Mouse (Mus musculus) neural tube, embryonic 13.5 days (tissue): ENCODE data around the gene Chil4. TPM values are rescaled to one million over a fixed set of nuclear protein-coding genes. Genes with fewer than 3 reads are reported as not detected.
"Not testable (repeated sequence)": the region's sequence is repeated elsewhere in the genome, so short reads cannot be mapped to it uniquely, and the experiment has no call there.

Experiments used
- ATAC-seq: fragments of 200-750 bp; cut with Nextera tagmentation; 2 replicates; pipeline ENCODE4 v1.8.0; 2017; ENCODE audit warnings: low read depth, mild to moderate bottlenecking, moderate TSS enrichment, moderate library complexity
- H3K27ac ChIP-seq: fragments of 300-500 bp; sonication (generic); replicated peaks from 2 replicates; pipeline ENCODE4 v1.5.1; 2015; ENCODE audit warnings: moderate library complexity, mild to moderate bottlenecking, inconsistent platforms
- H3K27me3 ChIP-seq: fragments of 300-500 bp; sonication (generic); 2 replicates; pipeline ENCODE4 v1.6.1; 2015; ENCODE audit warnings: mild to moderate bottlenecking, inconsistent platforms
- H3K36me3 ChIP-seq: fragments of 300-500 bp; sonication (generic); 2 replicates; pipeline ENCODE4 v1.6.1; 2015; ENCODE audit warnings: mild to moderate bottlenecking, inconsistent platforms
- H3K4me1 ChIP-seq: fragments of 300-500 bp; sonication (generic); replicated peaks from 2 replicates; pipeline ENCODE4 v1.6.1; 2015; ENCODE audit warnings: inconsistent platforms
- H3K4me2 ChIP-seq: fragments of 300-500 bp; sonication (generic); 2 replicates; pipeline ENCODE4 v1.6.1; 2015; ENCODE audit warnings: inconsistent platforms, mild to moderate bottlenecking, moderate library complexity
- H3K4me3 ChIP-seq: fragments of 300-500 bp; sonication (generic); 2 replicates; pipeline ENCODE4 v1.5.1; 2015; ENCODE audit warnings: mild to moderate bottlenecking, inconsistent platforms
- H3K9ac ChIP-seq: fragments of 300-500 bp; sonication (generic); 2 replicates; pipeline ENCODE4 v1.6.1; 2015; ENCODE audit warnings: moderate library complexity, mild to moderate bottlenecking, inconsistent platforms
- H3K9me3 ChIP-seq: fragments of 300-500 bp; sonication (generic); 2 replicates; pipeline ENCODE4 v1.6.1; 2016; ENCODE audit warnings: inconsistent platforms
- WGBS: fragments of 180-500 bp; shearing (Covaris S2); methylation state at CpG from one replicate; pipeline ENCODE4 v1.1.7; 2015; 5-methylcytosine and 5-hydroxymethylcytosine counted together
- polyA plus RNA-seq: library from polyadenylated mRNA; unstranded; fragments of >200 nt; fragmentation: Nextera tagmentation; extraction: Ambion mirVana; gene quantifications from 2 replicates; pipeline ENCODE4 v1.2.1, GENCODE M21; 2015

Gene Chil4
- polyA plus RNA-seq, result not detected in 2 replicates

- 93% methylated on average over 2 of the region's 2 CpGs for WGBS
- no peak for ATAC-seq
- Histone ChIP-seq H3K4me3 (no peak within 1 kb of the TSS), H3K27ac (no peak within 1 kb of the TSS), H3K36me3 (no peaks in the 10 kb centered on the region), H3K27me3 (no peaks in the 10 kb centered on the region), H3K4me2 (no peak within 1 kb of the TSS), H3K9ac (no peak within 1 kb of the TSS), H3K9me3 (peaks cover 3% of the 10 kb centered on the region; the same call in 1 of the 2 replicates), H3K4me1 (no peaks in the 10 kb centered on the region)
These were observed at the start of gene Chil4 for GRCm38 (mm10) chr3:106219407-106219806. Gene Chil4, minus strand, starts transcription at chr3:106219507.

- Histone ChIP-seq H3K4me2 (no peak overlapping the region), H3K36me3 (no peaks in the 10 kb centered on the region), H3K27ac (no peak overlapping the region), H3K27me3 (no peaks in the 10 kb centered on the region), H3K9me3 (peaks cover 5% of the 10 kb centered on the region; the same call in 1 of the 2 replicates), H3K4me3 (no peak overlapping the region), H3K4me1 (no peaks in the 10 kb centered on the region), H3K9ac (no peak overlapping the region)
- 83% methylated on average over 2 of the region's 2 CpGs for WGBS
- ATAC-seq, result no peak
These were observed 46.5 kb upstream of the Chil4 start for GRCm38 (mm10) chr3:106265854-106266253.

GRCm38 (mm10) chr3:106264854-106265253 lies 45.5 kb upstream of the Chil4 start:
- H3K4me3 ChIP-seq, result no peak overlapping the region
- no peak overlapping the region for H3K27ac ChIP-seq
- H3K4me2 ChIP-seq, result no peak overlapping the region
- H3K36me3 ChIP-seq, result no peaks in the 10 kb centered on the region
- ATAC-seq, result no peak
- no peaks in the 10 kb centered on the region for H3K4me1 ChIP-seq
- peaks cover 5% of the 10 kb centered on the region; the same call in 1 of the 2 replicates for H3K9me3 ChIP-seq
- H3K9ac ChIP-seq, result no peak overlapping the region
- no peaks in the 10 kb centered on the region for H3K27me3 ChIP-seq

DNA sequence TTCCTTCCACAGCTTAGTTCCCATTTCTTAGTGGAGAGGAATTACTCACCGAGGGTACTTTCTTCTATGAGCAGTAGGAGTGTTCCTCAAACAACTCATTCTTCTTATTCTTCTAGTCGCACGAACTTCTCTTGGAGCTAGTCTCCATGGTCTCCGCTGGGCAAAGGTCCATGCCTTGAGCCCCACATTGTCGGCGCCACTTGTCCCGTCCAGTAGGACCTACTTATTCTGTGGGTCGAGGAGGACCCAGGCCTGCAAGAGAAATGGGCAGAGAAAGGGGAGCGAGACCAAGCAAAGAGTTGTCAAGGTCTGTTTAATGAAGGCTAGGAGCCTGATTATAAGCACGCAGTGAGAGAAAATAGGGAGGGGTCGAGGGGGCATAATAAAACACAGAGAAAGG lies 37.8 kb upstream of the Chil4 start:
- H3K4me2 ChIP-seq, H3K4me1 ChIP-seq, H3K9ac ChIP-seq, H3K4me3 ChIP-seq, H3K36me3 ChIP-seq, H3K27ac ChIP-seq, H3K27me3 ChIP-seq, ATAC-seq: not testable (repeated sequence)
- H3K9me3 ChIP-seq, result peaks cover 42% of the 10 kb centered on the region
- 89% methylated on average over 11 of the region's 11 CpGs for WGBS

DNA sequence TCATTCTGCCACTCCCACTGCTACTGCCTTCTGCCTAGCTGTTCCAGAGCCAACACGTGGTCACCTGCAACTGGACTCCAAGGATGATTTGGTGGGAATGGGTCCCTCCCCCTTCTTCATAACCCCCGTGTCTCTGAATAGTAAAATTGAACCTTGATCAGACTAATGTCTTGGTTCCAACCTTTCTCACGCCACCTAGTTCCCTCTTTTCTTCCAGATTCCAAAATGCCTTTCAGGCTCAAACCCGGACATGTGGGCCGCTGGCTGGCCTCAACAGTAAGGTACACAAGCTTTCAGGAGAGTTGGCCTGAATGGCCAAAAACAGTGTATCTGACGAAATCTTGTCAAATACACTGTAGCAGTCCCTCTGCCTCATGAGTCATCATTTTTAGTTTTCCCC lies 33.4 kb upstream of the Chil4 start:
- Histone ChIP-seq H3K27ac (no peak overlapping the region), H3K4me3 (no peak overlapping the region), H3K27me3 (no peaks in the 10 kb centered on the region), H3K36me3 (no peaks in the 10 kb centered on the region), H3K4me1 (no peaks in the 10 kb centered on the region), H3K4me2 (no peak overlapping the region), H3K9me3 (peaks cover 49% of the 10 kb centered on the region), H3K9ac (no peak overlapping the region)
- no peak for ATAC-seq
- 86% methylated on average over 6 of the region's 6 CpGs for WGBS

DNA sequence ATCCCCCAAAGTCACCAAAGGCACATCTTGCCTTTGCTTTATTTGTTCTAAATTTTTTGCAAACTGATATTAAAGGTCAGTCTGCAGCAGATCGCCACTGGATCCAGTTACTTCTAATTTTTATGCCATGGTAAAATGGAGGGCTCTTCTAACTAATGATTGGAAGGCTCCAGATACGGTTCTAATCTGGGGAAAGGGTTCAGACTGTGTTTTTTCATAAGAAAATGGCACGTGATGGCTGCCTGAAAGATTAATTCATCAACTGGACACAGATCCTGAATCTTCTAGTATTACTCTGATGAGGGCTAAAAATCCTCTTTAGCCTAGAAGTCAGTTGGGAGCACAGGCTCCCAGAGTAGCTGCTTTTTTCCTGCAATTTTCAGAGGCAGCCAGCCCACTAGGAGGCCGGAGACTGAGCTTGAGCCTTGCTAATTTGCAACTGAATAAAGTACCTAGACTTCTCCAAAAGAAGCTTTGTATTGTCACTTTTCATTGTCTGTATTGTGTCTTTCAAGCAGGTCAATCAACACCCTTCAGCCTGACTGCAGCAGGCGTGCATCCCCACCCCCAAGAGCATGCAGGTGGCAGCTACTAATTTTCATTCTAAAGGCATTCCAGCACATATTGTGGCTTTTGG lies 31.6 kb upstream of the Chil4 start:
- H3K4me2 ChIP-seq, H3K36me3 ChIP-seq, H3K4me3 ChIP-seq, ATAC-seq, H3K27ac ChIP-seq, H3K9ac ChIP-seq, H3K27me3 ChIP-seq, H3K4me1 ChIP-seq: not testable (repeated sequence)
- 51% methylated on average over 5 of the region's 5 CpGs for WGBS
- peaks cover 40% of the 10 kb centered on the region for H3K9me3 ChIP-seq

DNA sequence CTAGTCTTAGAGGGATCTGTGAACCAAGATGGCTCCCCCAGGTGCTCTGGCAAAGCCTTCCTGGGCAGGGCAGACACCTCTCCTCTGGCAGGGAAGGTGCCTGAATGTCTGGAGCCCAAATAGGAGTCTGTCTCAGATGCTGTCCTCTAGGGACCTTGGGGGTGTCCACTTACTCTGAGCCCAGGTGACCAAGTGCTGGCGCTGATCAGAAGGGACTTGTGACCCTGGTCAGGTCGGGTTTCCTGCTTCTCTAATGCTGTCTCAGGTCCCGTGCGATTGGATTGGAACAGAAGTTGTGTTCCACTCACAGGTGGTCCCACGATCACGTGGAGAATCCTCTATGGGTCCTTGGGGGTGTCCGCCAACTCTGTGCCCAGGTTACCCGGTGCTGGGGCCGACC lies 28.1 kb upstream of the Chil4 start:
- not testable (repeated sequence) for H3K9ac ChIP-seq, H3K4me3 ChIP-seq, H3K27me3 ChIP-seq, H3K4me1 ChIP-seq, H3K4me2 ChIP-seq, H3K27ac ChIP-seq, H3K36me3 ChIP-seq, ATAC-seq
- peaks cover 23% of the 10 kb centered on the region for H3K9me3 ChIP-seq
- 86% methylated on average over 9 of the region's 9 CpGs for WGBS

DNA sequence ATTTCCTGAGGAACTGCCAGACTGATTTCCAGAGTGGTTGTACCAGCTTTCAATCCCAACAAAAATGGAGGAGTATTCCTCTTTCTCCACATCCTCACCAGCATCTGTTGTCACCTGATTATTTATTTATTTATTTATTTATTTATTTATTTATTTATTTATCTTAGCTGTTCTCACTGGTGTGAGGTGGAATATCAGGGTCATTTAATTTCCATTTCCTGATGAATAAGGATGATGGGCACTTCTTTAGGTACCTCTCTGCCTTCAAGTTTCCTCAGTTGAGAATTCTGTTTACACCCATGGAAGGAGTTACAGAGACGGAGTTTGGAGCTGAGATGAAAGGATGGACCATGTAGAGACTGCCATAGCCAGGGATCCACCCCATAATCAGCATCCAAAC lies 20.9 kb upstream of the Chil4 start:
- not testable (repeated sequence) for H3K4me1 ChIP-seq, H3K4me2 ChIP-seq, H3K9ac ChIP-seq, H3K27me3 ChIP-seq, H3K27ac ChIP-seq, ATAC-seq, H3K36me3 ChIP-seq, H3K4me3 ChIP-seq
- H3K9me3 ChIP-seq, result peaks cover 16% of the 10 kb centered on the region
- WGBS, result 95% methylated on average over 1 of the region's 1 CpGs

DNA sequence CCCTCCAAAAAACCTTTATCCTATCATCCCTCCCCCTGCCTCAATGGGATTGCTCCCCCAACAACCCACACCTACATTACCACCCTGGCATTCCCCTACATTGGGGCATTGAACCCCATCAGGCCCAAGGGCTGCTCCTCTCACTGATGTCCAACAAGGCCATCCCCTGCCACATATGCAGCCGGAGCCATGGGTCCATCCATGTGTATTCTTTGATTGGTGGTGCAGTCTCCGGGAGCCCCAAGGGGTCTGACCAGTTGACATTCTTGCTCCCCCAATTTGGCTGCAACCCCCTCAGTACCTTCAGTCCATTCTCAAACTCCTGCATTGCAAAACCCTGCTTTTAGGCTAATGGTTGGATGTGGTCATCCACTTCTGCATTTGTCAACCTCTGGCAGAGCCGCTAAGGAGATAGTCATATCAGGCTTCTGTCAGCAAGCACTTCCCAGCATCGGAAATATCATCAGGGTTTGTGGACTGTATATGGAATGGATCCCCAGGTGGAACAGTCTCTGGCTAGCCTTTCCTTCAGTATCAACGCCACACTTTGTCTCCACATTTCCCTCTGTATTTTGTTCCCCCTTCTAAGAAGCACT lies 20.0 kb upstream of the Chil4 start:
- H3K4me3 ChIP-seq, result no peak overlapping the region
- no peaks in the 10 kb centered on the region for H3K36me3 ChIP-seq
- H3K4me2 ChIP-seq, result no peak overlapping the region
- 89% methylated on average over 5 of the region's 5 CpGs for WGBS
- H3K4me1 ChIP-seq, result no peaks in the 10 kb centered on the region
- peaks cover 16% of the 10 kb centered on the region for H3K9me3 ChIP-seq
- H3K9ac ChIP-seq, result no peak overlapping the region
- no peak overlapping the region for H3K27ac ChIP-seq
- no peak for ATAC-seq
- no peaks in the 10 kb centered on the region for H3K27me3 ChIP-seq

DNA sequence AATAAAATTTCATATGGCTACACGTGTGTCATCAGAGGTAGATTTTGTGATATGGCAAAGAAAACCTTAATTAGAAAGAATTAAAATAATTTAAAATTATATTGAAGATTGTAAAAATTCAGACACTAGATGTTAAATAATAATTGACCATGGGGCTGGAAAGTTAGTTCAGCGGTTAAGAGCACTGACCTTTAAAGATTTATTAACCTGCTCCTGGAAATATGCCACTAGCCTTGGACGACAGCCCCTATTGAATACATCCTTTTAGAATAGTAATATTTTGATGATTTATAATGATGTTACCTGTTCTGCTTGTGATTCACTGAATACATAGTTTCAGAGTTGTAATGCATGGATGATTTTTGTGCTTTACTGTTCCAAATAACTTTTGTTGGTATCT lies 4.1 kb upstream of the Chil4 start:
- H3K36me3 ChIP-seq, H3K9me3 ChIP-seq, H3K4me1 ChIP-seq, H3K27me3 ChIP-seq, H3K27ac ChIP-seq, ATAC-seq, H3K4me3 ChIP-seq, H3K9ac ChIP-seq, H3K4me2 ChIP-seq: not testable (repeated sequence)
- WGBS, result 70% methylated on average over 3 of the region's 3 CpGs

DNA sequence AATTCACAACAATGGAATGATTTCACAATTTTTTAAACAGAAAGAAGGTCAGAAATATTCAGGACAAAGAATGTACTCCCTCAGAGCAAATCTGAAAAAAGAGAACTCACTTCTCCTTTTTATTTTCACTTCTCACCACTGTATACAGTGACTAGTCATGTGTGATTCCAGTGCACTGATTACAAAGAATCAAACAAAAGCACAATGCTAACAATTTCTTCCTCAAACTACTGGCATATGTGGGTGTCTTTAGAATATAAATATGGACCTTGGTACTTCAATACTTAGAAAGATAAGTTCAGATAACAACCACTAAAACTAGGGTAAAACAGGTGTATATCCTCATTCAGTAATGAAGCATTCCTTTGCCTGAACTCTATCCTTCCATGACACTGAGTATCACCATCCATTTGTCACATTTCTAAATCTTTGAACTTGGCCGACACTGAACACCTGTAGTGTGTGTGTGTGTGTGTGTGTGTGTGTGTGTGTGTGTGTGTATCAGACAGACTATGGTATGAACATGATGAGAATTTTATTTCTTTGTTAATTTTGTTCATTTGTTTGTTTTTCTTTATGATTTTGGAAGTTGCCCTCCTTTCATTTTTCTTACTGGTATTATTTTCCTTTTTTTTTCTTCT lies 2.4 kb upstream of the Chil4 start:
- H3K4me2 ChIP-seq, result no peak overlapping the region
- no peaks in the 10 kb centered on the region for H3K4me1 ChIP-seq
- no peak overlapping the region for H3K27ac ChIP-seq
- H3K4me3 ChIP-seq, result no peak overlapping the region
- no peak for ATAC-seq
- H3K36me3 ChIP-seq, result no peaks in the 10 kb centered on the region
- no peaks in the 10 kb centered on the region for H3K27me3 ChIP-seq
- whole genome bisulfite sequencing, result 90% methylated on average over 1 of the region's 1 CpGs
- peaks cover 11% of the 10 kb centered on the region; the same call in 1 of the 2 replicates for H3K9me3 ChIP-seq
- H3K9ac ChIP-seq, result no peak overlapping the region

GRCm38 (mm10) chr3:106218284-106218954 lies 888 bp downstream of the Chil4 start:
- not testable (repeated sequence) for H3K4me1 ChIP-seq, H3K4me3 ChIP-seq, H3K27me3 ChIP-seq, ATAC-seq, H3K27ac ChIP-seq, H3K36me3 ChIP-seq, H3K9me3 ChIP-seq, H3K4me2 ChIP-seq, H3K9ac ChIP-seq
- 86% methylated on average over 4 of the region's 4 CpGs for WGBS
